Mouse (Mus musculus) embryo, embryonic 9.5 days (tissue): ENCODE results near the gene Fgfr2.
A peak's percentile ranks its signal among the peaks of the same experiment; 100 is the strongest.

Experiments used
- DNase-seq: peaks from one replicate; pipeline ENCODE4 v3.0.0-alpha.2; 2017; ENCODE audit errors: extremely low spot score

Fgfr2 gene

DNA sequence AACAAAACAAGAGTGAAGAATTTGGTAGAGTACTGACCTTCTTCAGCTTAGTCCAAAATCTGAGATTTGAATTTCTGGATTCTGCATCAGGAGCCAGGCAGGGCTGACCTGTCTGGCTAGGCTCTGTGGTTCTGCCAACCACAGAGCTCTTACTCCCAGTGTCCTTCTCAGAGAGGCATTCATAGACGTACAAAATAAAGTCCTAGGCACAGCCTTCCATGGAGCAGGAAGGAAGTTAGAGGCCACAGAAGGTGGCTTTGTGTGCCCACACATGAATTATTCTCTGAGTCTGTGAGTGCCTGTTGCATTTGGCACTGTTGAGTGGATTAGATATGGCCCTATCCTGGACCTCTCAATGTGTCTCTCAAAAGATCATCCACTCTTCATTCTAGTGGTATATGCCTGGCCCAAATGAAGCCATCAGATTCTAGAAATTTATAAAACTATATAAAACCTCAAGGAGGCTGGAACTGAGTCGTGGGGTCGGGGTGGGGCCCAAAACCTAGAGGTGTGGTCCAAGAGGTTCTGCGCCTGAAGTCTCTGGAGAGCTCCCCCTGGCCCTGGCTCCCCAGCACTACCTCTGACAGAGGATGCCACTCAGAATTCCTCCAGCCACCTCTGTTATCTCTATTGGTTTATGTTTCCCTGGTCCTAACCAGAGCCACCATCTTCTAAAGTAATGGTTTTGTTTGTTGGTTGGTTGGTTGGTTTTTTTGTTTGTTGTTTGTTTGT is 234.5 kb downstream of the Fgfr2 start:
- DNase-seq, result no peak

DNA sequence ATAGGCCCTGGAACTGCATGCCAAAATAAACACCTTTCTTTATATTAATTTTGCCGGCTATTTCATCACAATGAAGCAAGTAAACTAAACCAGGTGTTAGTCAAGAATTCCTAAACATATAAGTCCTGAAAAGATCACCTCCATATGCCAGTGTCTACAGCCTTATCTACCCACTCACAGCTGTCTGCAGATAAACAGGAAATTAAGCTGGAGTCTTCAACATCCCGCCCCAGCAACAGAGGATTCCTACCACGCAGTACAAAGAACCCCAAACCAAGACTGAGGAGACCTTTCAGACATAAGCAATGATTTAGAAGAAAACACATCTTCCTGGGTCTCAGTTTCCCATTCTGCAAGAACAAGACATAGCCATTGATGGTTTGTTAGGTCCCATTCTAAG is 235.1 kb downstream of the Fgfr2 start:
- DNase-seq, result no peak

DNA sequence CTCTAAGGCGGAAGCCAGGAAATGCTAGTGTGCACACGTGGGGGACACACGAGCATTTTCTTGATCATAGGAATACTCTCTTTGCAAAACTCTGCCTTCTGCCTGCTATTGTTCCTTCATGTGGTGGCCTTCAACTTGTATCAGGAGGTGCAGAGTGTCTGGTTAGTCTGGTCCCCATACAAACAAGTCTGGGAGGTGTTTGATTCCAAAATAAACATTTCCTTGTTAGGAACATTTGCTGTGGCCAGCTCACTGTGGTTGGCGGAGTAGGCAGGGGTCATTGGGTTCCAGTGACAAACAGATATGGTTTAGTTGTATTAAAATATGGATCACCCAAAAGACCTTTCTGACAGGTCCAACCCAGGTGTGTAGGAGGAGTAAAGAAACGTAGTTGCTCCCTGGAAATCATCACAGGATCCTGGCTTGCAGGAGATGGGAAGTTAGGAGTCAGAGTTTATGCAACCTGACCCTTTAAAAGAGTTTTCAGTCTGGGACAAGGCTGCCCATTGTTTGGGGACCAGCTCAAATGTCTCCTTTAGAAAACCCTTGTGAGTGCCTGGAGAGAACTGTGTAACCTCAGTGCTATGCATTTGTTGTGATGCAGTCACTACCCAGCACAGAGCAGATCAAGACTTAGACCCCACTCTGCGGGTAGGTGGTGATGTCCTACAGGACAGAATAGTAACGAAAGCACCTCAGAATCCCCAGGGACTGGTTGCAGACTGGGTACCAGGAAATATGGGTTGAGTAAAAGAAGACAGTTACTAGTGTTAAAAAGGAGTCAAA is 235.9 kb downstream of the Fgfr2 start:
- DNase-seq, result peak; percentile 12

DNA sequence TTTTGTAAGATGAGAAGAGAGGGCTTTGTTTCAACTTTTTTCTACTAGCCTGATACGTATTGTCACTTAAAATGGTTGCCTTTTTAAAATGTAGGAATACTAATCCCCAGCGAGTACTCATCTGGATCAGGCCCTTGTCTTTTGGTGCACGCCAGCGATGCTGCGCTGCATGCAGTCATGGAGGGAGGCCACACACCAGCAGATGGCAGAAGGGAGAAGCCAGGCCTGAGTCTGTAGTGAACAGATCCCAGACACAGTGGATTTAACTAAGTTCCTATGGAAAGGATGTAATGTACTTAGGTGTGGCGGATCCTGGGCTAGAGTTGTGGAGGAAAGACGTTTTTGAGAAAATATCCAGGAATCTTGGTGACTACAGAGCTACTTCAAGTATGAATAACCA is 239.1 kb downstream of the Fgfr2 start:
- no peak for DNase-seq

DNA sequence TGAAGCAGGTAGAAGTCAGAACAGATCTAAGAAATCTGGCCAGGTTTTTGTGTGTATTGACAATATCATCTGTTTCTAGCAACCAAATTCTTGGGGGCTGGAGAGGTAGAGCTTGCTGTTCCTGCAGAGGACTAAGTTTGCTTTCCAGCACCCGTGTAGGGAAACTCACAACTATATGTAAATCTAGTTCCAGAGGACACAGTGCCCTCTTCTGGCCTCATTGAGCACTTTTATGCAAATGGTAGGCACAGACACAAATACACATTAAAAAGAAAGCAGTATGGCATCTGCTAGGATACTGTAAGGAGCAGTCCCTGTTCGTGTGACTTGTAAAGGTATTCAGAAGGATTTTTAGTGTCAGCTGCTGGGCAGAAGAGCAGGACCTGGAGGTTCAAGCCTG is 240.8 kb downstream of the Fgfr2 start:
- no peak for DNase-seq

DNA sequence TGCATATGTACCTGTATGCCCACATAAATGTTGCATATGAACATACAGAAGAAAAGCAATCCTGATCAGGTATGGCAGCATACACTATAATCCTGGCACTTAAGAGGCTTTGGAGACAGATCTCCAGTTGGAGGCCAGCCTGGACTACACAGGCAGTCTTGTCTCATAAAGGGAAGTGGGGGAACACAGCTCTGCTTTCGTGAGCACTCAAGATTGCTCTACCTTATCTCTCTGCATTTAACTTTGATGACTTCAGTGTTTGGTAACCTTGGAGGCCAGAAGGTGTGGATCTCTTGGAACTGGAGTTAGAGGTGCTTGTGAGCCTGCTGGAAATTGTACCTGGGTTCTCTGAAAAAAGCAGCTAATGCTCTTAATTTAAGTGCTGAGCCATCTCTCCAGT is 242.9 kb downstream of the Fgfr2 start:
- no peak for DNase-seq

DNA sequence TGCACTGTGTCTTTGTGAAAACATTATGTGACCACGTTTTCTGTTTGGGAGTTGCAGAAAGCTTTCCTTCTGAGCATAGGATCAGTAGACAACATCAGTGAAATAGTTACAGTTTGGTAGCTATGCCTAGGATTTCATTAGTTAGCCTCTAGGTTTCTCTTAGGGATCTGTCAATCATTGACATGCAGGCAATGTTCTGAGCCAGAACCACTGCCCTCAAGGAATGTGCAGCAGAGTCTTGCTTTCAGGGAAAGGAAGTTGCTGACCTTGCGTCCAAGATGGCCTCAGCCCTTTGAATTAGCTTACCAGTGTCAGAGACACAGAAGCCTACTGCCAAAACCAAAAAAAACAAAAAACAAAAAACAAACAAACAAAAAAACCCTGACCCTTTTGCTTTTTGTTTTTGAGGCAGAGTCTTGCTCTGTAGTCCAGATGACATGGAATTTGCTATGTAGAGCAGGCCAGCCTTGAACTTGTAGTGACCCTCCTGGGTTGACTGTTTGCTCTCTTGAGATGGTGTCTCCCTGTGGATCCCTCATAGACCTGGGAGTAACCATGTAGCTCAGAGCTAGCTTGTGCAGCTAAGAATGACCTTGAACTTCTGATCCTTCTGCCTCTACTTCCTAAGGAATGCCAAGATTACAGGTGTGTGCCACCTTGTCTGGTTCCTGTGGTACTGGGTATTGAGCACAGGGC is 247.6 kb downstream of the Fgfr2 start:
- no peak for DNase-seq

DNA sequence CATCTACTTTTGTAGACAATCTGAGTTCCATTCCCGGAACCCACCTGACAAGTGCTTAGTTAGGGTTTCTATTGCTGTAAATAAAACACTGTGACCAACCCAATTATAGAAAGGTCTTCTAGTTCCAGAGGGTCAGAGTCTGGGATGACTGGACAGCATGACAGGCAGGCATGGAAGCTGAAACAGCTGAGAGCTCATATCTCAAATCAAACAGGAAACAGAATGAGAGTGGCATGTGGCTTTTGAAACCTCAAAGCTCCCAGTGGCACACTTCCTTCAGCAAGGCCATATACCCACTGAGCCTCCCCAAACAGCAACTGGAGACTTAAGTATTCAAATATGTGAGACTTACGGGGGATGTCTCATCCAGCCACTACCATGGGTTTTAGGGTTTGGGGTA is 250.1 kb downstream of the Fgfr2 start:
- no peak for DNase-seq

DNA sequence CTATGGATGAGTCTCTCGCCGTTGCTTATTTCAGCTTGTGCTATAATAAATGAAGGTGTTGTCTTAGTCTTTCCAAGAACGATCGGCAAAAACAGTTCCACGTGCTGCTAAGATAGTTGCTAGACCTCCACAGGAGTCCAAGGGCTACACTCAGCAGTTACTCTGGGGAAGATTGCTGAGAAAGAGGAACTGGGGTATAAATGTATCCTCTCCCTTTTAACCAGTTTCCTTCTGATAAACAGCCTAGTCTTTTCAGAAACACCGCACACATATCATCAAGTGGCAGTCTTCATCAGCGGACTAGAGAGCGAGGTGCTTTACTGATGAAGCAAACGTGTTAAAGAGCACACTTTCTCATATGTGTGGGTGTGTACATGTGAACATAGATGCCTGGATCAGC is 256.8 kb downstream of the Fgfr2 start:
- no peak for DNase-seq

DNA sequence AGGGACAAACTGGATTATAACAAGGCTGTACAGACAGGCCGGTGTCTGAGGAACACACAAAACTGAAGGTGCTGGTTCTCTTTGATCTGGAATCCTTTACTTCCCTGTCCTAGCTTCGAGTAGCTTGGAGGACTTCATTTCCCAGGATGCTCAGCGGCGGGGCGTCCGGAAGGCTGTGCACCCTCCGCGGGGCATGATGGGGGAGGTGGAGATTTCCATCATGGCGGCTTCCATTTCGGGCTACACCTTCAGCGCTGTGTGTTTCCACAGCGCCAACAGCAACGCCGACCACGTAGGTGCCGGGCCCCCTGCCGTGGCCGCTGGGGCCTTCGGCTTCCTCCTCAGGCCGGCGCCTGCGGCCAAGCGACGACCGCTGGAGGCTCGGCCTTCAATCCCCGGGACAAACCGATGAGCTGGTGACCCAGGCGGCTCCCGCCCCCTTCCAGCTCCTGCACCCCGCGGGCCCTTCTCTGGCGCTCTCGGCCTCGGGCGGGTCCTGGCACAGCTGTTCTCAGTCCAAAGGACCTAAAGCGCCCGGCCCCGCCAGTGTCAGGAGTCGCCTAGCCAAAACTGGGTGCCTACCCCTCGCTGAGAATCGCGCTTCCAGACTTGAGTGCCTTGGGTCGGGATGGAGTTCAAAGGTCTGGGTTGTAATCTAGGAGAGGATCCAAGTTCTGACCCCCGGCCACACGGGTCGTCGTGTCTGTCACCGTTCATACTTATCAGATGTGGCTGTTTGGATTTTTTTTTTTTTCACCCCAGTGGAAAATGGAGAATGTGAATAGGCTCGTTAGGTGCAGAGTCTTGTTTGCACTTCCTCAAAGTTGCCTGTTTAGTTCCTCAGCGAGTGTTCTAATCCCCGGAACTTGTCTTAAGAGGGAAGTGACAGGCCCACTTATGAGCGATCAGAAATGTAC is 263.9 kb downstream of the Fgfr2 start, which contains the start of gene Abraxas2:
Abraxas2 (plus strand) TSS at position 184 of the 917 bp plus-strand sequence.
- peak; percentile 88 for DNase-seq

DNA sequence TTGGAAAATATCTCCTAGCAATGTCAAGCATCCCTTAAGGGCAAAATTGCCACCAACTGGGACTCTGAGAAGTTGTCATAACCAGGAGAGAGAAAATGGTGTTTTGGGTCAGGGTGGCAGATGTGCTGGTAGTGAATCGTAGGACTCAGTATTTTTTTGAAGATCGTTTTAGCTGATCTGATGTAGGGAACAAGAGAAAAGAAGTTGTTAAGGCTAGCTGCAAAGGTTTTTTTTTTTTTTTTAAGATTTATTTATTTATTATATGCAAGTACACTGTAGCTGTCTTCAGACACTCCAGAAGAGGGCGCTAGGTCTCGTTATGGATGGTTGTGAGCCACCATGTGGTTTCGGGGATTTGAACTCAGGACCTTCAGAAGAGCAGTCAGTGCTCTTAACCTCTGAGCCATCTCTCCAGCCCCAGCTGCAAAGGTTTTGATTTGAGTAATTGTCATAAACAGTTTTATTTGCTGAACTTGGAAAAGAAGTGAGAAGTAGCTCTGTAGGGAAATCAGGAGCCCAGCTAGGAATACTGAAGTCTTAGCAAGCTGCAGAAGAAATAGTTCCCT is 265.0 kb downstream of the Fgfr2 start:
- DNase-seq, result no peak

DNA sequence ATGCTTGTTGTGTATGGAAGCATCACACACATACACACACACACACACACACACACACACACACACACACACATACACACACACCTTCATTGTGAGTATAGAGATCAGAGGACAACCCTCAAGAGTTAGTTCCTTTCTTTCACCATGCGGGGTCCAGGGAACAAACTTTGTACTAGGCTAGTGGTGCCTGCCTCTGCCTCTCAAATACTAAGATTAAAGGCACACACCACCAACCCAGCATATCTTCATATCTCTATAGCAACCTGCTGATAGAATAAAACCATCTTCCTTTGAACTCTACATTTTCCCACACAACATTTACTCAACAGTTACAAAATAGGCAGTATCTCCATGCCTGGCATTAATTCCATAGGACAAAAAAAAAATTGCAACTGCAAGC is 267.1 kb downstream of the Fgfr2 start:
- no peak for DNase-seq

DNA sequence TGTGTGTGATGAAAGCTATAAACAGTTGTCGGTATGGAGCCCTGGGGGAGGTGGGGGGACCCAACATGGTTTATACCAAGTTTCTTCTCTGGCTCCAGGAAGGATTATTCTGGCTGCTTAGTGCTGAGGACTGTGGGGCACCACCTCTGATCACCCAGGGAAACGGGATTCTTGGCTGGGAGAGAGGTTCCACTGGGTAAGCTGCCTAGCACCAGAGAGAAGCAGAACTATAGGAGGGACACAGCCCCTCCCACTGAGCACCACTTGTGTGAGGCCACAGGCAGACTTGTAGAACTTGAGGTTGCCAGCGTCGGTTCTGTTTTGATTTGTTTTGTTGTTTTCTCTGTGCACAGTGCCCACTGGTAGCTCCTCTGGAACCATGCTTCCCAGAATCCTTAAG is 269.2 kb downstream of the Fgfr2 start:
- DNase-seq, result no peak

DNA sequence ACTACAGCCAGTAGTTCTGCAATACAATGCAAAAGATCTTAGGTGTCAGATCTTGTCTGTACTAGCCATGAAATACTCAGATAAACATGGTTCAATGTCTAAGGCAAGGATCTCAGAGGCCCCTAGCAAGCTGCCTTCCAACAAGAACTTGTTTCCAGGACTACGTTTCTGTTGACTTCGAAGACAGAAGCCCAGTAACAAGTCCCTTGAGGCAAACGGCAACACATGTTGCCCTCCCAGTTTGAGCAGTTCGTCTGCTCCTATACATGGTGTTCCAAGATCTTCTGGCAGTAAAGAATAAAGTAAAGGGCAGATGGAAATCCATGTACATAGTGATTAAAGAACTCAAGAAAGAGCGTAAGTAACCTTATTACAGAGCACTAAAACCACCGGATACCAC is 269.8 kb downstream of the Fgfr2 start:
- no peak for DNase-seq

DNA sequence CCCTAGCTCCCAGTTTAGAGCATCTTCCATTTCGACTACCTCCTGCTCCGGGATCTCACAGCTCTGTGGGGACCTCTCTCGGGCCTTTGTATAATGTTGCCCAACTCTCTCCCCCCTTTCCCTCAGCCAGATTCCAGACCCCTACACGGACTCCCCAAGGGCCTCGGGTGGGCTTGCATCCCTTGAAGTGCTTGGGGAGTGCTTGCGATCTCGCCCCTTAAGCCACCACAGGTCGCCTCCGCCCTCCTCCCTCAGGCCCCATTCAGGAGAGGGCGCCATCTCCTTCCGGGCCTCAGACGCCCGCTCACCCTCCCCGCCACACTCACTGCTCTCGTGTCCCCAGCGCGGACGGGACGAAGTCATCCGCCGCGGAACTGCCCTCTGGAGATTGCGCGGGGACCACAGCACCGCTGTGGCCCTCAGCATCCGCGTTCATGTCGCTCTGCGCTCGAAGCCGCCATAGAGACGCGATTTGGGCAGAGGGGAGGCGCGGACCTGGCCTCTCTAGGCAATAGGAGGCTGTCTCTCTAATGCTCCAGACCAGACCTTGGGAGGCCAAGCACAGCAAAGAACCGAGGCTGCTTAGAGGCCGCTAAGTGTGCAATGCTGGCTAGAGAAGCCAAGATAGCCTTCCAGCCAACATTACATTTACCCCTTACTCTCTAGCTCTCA is 270.8 kb downstream of the Fgfr2 start, which contains the start of gene Eef1akmt2:
Eef1akmt2 (minus strand) TSS at position 501 of the 672 bp plus-strand sequence.
- peak; percentile 92 for DNase-seq

DNA sequence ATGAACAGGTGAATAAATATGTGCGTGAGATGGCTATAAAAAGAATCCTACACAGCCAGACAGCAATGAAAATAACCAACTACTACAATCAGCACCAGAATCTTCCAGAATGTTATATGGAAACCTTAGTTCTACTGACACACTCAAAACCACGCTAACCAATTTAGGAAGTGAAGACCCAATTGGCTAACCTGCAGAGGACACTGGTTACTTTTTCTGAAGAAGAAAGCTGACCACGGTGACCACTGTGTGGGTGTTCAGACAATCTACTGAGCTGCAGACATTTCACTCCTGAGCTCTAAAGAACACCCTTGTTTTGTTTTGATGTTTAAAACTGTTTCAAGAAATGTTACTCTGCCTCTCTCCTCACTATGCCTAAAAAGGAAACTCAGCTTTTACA is 280.0 kb downstream of the Fgfr2 start:
- no peak for DNase-seq

DNA sequence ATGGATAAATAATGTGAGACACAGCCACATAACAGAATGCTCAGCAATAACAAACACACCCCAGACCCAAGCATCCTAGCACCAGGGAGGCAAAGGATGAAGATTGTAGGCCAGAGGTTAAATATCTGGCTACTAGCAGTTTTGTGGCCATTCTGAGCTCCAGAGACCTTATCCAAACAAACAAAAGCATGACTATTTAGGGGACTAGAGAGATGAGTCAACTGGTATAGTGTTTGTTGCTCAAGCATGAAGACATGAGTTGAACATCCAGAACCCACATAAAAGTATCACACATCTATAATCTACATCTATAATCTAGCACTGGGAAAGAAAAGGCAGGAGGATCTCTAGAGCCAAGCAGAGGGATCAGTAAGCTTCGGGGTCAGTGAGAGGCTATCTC is 280.7 kb downstream of the Fgfr2 start:
- DNase-seq, result no peak

DNA sequence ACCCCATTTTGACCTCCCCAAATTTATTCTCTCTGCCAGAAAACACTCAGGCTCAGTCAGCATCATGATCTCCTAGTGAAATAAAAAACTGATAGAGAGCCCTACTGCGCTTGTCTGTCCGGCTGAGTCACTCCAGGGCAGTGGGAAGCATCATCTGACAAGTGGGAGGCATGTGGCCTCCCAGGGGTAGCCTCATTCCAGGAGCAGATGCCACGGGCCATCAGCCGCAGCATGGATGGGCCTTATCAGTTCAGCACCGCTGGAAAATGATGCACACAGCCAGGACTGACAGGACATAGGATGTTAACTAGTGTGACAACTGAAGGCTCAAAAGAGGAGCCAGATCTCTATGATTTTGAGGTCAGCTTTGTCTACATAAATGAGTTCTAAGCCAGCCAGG is 281.9 kb downstream of the Fgfr2 start:
- no peak for DNase-seq

DNA sequence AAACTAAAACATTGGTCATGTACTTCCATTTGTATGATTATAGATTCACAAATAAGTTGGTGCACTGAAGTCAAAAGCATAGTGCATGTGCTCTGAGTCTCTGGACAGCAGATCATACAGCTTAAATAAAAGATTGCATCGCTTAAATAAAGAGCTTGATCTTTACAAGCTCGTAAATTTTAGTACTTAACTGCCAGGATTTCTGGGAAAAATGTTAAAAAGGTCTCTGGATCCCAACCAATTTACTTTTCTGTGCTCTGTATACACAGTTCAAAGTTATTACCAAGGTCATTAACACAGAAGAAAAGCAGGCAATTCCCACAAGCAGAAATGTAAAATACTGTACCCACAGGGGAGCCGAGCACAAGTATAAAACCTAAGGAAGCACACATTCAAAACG is 292.2 kb downstream of the Fgfr2 start:
- no peak for DNase-seq

DNA sequence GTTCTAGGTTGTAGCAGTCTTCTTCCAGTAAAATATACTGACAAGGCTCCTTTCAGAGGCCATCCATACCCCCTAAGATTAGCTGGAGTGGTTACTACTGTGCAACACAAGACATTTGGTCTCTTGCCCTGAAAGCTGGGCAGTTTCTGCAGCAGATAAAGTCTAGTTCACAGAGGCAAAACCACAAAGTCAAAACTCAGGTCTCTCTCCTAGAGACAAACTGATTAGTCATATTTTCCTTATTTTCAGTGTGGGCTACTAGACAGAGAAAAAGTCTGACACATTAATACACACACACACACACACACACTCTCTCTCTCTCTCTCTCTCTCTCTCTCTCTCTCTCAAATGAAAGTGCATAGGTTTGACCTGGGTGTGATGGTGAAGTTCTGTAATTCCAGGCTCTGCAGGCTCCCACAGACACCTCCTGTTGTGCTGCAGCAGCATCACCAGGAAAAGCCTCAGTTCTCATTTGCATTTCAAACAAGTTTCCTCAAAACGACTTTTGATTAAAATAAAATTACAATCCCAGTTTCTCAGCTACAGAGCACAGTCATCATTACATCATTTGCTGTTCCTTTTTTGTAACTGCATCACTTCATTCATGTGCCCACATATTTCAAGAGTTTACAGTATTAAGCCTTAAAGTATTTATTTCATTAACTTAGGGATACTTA is 298.7 kb downstream of the Fgfr2 start:
- DNase-seq, result no peak
